Mouse (Mus musculus): ENCODE measurements around the gene Ppp1r12a. TPM values are rescaled to one million over a fixed set of nuclear protein-coding genes. Genes with fewer than 3 reads are reported as not detected.
A peak's percentile ranks its signal among the peaks of the same experiment; 100 is the strongest.
"Not testable (repeated sequence)": the region's sequence is repeated elsewhere in the genome, so short reads cannot be mapped to it uniquely, and the experiment has no call there.

Ppp1r12a gene
- total RNA-seq, 2 experiments from 2014 or later, result 114 to 115 TPM

GRCm38 (mm10) chr10:108192306-108192705 is 30.3 kb downstream of the Ppp1r12a start:
- no peak for DNase-seq
- intact Hi-C loops (cut with DNase I), result loop anchor here (5.0 kb wide), 1 partner anchor 335 kb away; no protein-coding TSS in a partner anchor

GRCm38 (mm10) chr10:108196124-108196523 is 34.1 kb downstream of the Ppp1r12a start:
- DNase-seq, result no peak
- intact Hi-C loops (cut with DNase I), result no loop called here

- intact Hi-C loops (cut with DNase I), result no loop called here
- DNase-seq, result no peak
Measured at GRCm38 (mm10) chr10:108197498-108197897, 35.5 kb downstream of the Ppp1r12a start.

- intact Hi-C loops (cut with DNase I), result no loop called here
- no peak for DNase-seq
Measured at GRCm38 (mm10) chr10:108198945-108199344, 37.0 kb downstream of the Ppp1r12a start.

GRCm38 (mm10) chr10:108202126-108202525 is 40.1 kb downstream of the Ppp1r12a start:
- intact Hi-C loops (cut with DNase I), result no loop called here

GRCm38 (mm10) chr10:108203440-108203839 is 41.4 kb downstream of the Ppp1r12a start:
- DNase-seq, result no peak
- intact Hi-C loops (cut with DNase I), result no loop called here

More at GRCm38 (mm10) chr10:108202126-108202525, 40.1 kb downstream of the Ppp1r12a start:
- no peak for DNase-seq

GRCm38 (mm10) chr10:108209396-108209795 is 47.4 kb downstream of the Ppp1r12a start:
- DNase-seq, result no peak
- intact Hi-C loops (cut with DNase I), result no loop called here

GRCm38 (mm10) chr10:108224413-108224812 is 62.4 kb downstream of the Ppp1r12a start:
- no peak for DNase-seq
- intact Hi-C loops (cut with DNase I), result no loop called here

- intact Hi-C loops (cut with DNase I), result no loop called here
- DNase-seq, result no peak
Measured at GRCm38 (mm10) chr10:108237049-108237448, 75.1 kb downstream of the Ppp1r12a start.

GRCm38 (mm10) chr10:108239061-108239460 is 77.1 kb downstream of the Ppp1r12a start:
- DNase-seq, result no peak
- intact Hi-C loops (cut with DNase I), result no loop called here

GRCm38 (mm10) chr10:108250710-108251109 is 88.7 kb downstream of the Ppp1r12a start:
- intact Hi-C loops (cut with DNase I), result no loop called here

GRCm38 (mm10) chr10:108251181-108251580 is 89.2 kb downstream of the Ppp1r12a start:
- no peak for DNase-seq
- intact Hi-C loops (cut with DNase I), result no loop called here

More at GRCm38 (mm10) chr10:108250710-108251109, 88.7 kb downstream of the Ppp1r12a start:
- no peak for DNase-seq

- DNase-seq, result no peak
- intact Hi-C loops (cut with DNase I), result no loop called here
Measured at GRCm38 (mm10) chr10:108255812-108256376, 93.9 kb downstream of the Ppp1r12a start.

GRCm38 (mm10) chr10:108260931-108261330 is 98.9 kb downstream of the Ppp1r12a start:
- intact Hi-C loops (cut with DNase I), result loop anchor here (5.0 to 10.0 kb wide), 2 partner anchors 329 to 406 kb away; no protein-coding TSS in a partner anchor

GRCm38 (mm10) chr10:108264641-108265040 is 102.6 kb downstream of the Ppp1r12a start:
- DNase-seq, result no peak
- intact Hi-C loops (cut with DNase I), result loop anchor here (5.0 to 10.0 kb wide), 2 partner anchors 332 to 410 kb away; no protein-coding TSS in a partner anchor

More at GRCm38 (mm10) chr10:108260931-108261330, 98.9 kb downstream of the Ppp1r12a start:
- no peak for DNase-seq

- intact Hi-C loops (cut with DNase I), result no loop called here
- no peak for DNase-seq
Measured at GRCm38 (mm10) chr10:108271201-108271600, 109.2 kb downstream of the Ppp1r12a start.

- no peak for DNase-seq
- intact Hi-C loops (cut with DNase I), result loop anchor here (5.0 kb wide), 1 partner anchor 344 kb away; no protein-coding TSS in a partner anchor
Measured at GRCm38 (mm10) chr10:108276678-108277077, 114.7 kb downstream of the Ppp1r12a start.

- peak; percentile 16 to 18 for DNase-seq
- intact Hi-C loops (cut with DNase I), result loop anchor here (5.0 kb wide), 1 partner anchor 345 kb away; no protein-coding TSS in a partner anchor
Measured at GRCm38 (mm10) chr10:108277198-108277597, 115.2 kb downstream of the Ppp1r12a start.

- intact Hi-C loops (cut with DNase I); DNase-seq: not testable (repeated sequence)
Measured at GRCm38 (mm10) chr10:108281099-108281498, 119.1 kb downstream of the Ppp1r12a start.

GRCm38 (mm10) chr10:108282351-108282750 is 120.4 kb downstream of the Ppp1r12a start:
- intact Hi-C loops (cut with DNase I), result no loop called here
- no peak for DNase-seq

- intact Hi-C loops (cut with DNase I), result no loop called here
Measured at GRCm38 (mm10) chr10:108283418-108283817, 121.4 kb downstream of the Ppp1r12a start.

GRCm38 (mm10) chr10:108283837-108284236 is 121.8 kb downstream of the Ppp1r12a start:
- no peak for DNase-seq
- intact Hi-C loops (cut with DNase I), result no loop called here

More at GRCm38 (mm10) chr10:108283418-108283817, 121.4 kb downstream of the Ppp1r12a start:
- no peak for DNase-seq
